Mouse (Mus musculus) ES-Bruce4 (cell line): ENCODE data around the gene Rnf167. TPM values are rescaled to one million over a fixed set of nuclear protein-coding genes. Genes with fewer than 3 reads are reported as not detected.
A peak's percentile ranks its signal among the peaks of the same experiment; 100 is the strongest.

Experiments
- H3K27ac ChIP-seq: 2 replicates; pipeline ENCODE4 v1.5.1; 2012; ENCODE audit warnings: low read length, inconsistent platforms; ENCODE audit not compliant: insufficient read depth
- H3K27me3 ChIP-seq: 2 replicates; pipeline ENCODE4 v1.6.1; 2012; ENCODE audit warnings: mild to moderate bottlenecking, low read length, inconsistent platforms; ENCODE audit not compliant: control insufficient read depth, poor library complexity, insufficient read depth, severe bottlenecking
- H3K36me3 ChIP-seq: 2 replicates; pipeline ENCODE4 v1.6.1; 2012; ENCODE audit warnings: inconsistent platforms, mild to moderate bottlenecking, low read length, moderate library complexity; ENCODE audit not compliant: control insufficient read depth, poor library complexity, insufficient read depth, severe bottlenecking
- H3K4me1 ChIP-seq: one replicate; pipeline ENCODE4 v1.8.1; 2011; ENCODE audit warnings: low read length; ENCODE audit not compliant: control insufficient read depth, insufficient read depth
- H3K4me3 ChIP-seq: 2 replicates; pipeline ENCODE4 v1.5.1; 2011; ENCODE audit warnings: low read depth, mild to moderate bottlenecking, low read length
- H3K9ac ChIP-seq: 2 replicates; pipeline ENCODE4 v1.6.1; 2012; ENCODE audit warnings: low read depth, mild to moderate bottlenecking, inconsistent platforms; ENCODE audit not compliant: poor library complexity, severe bottlenecking
- H3K9me3 ChIP-seq: replicated peaks from 2 replicates; pipeline ENCODE4 v1.6.1; 2012; ENCODE audit warnings: mild to moderate bottlenecking, low read length, inconsistent platforms; ENCODE audit not compliant: control insufficient read depth, poor library complexity, insufficient read depth, severe bottlenecking
- CTCF ChIP-seq: IDR thresholded peaks from one replicate; pipeline ENCODE4 v1.8.1; 2011; ENCODE audit warnings: low read depth, low read length
- EP300 ChIP-seq: IDR thresholded peaks from 2 replicates; pipeline ENCODE4 v1.6.1; 2011; ENCODE audit warnings: low read depth, low read length; ENCODE audit not compliant: insufficient read depth
- POLR2A ChIP-seq: IDR thresholded peaks from one replicate; pipeline ENCODE4 v1.8.1; 2011; ENCODE audit warnings: low read length; ENCODE audit not compliant: insufficient read depth
- polyA plus RNA-seq: library from polyadenylated mRNA; stranded (reverse); fragments of >200 nt; gene quantifications from 2 replicates; pipeline ENCODE4 v1.2.4, GENCODE M21; 2011; ENCODE audit warnings: low read depth; ENCODE audit not compliant: missing spikeins, insufficient read depth, insufficient read length

Rnf167 gene
- polyA plus RNA-seq, 1 experiment, result 55.2 TPM

GRCm38 (mm10) chr11:70681897-70682581 lies 35.0 kb downstream of the Rnf167 start:
- H3K36me3 ChIP-seq, result no peaks in the 10 kb centered on the region
- peak overlapping the region; percentile 40 for H3K27ac ChIP-seq
- no peaks in the 10 kb centered on the region for H3K27me3 ChIP-seq
- no peaks in the 10 kb centered on the region for H3K9me3 ChIP-seq
- 0 out of 2 replicates have a peak overlapping the region, but pooled peaks have one; percentile 48 for H3K9ac ChIP-seq
- peak; percentile 26 for TF ChIP-seq CTCF
- 0 out of 2 replicates have a peak, but pooled peaks have one; percentile 19 for TF ChIP-seq EP300
- TF ChIP-seq POLR2A, result no peak
- peaks cover 6% of the 10 kb centered on the region for H3K4me1 ChIP-seq
- peak overlapping the region; percentile 30 for H3K4me3 ChIP-seq

DNA sequence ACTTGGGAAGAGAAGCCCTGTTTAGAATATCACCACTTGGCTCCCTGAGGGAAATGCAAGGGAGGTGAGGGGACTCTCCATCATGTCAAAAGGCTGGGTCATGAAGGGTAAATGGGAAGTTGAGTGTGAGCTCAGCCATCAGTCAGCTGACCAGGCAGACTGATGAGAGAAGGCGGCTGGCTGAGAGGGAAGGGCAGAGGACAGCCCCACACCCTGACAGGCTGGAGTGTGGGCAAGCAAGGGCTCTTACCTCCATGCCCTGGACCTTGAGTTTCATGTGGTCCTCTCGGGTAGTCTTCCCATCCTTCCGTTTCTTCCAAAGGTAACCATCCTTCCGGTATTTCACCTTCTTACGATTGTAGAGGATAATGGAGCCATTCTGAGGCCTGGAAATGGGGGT lies 36.6 kb downstream of the Rnf167 start:
- Histone ChIP-seq H3K9ac (no peak overlapping the region), H3K36me3 (no peaks in the 10 kb centered on the region), H3K4me1 (peaks cover 6% of the 10 kb centered on the region), H3K4me3 (no peak overlapping the region), H3K27me3 (no peaks in the 10 kb centered on the region), H3K9me3 (no peaks in the 10 kb centered on the region), H3K27ac (no peak overlapping the region)
- TF ChIP-seq CTCF, result no peak
- TF ChIP-seq EP300, result no peak
- TF ChIP-seq POLR2A, result no peak

- Histone ChIP-seq H3K9me3 (no peaks in the 10 kb centered on the region), H3K9ac (peak overlapping the region; percentile 67), H3K4me1 (peaks cover 4% of the 10 kb centered on the region), H3K27me3 (no peaks in the 10 kb centered on the region), H3K27ac (no peak overlapping the region), H3K36me3 (no peaks in the 10 kb centered on the region), H3K4me3 (peak overlapping the region; percentile 90)
- TF ChIP-seq POLR2A, result no peak
- no peak for TF ChIP-seq CTCF
These were observed 40.0 kb downstream of the Rnf167 start for GRCm38 (mm10) chr11:70686901-70687566.

DNA sequence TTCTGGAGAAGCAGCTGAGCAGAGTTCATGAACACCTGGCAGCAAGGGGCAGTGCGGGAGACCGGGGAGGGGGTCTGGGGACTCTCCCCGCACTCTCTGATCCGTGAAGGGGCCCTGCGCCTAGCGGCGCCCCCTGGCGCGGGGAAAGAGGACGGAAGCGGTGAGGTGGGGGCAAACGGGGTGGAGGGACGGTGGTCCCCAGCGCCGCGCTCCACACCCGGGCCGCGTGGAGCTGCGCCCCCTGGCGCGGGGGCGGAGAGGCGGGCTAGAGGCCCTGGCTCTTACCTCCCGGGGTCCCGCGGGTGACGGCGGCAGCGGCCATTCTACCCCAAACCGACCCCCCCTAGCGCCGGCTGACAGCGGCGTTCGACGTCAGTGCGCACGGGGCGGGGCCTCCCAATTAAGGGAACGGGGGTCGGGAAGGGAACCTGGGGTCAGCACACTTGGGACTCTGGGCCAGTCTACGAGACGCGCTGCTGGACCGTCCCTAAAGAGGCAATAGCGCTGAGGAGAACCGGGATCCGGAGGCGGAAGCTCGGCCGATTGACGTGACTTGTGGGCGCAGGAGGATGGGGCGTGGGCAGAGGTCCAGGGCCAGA lies 40.7 kb downstream of the Rnf167 start, which contains the start of gene Camta2:
Gene Camta2 (minus strand): TSS at position 505 of the 599 bp plus-strand sequence.
- no peaks in the 10 kb centered on the region for H3K9me3 ChIP-seq
- TF ChIP-seq POLR2A (peak; percentile 32), CTCF (peak; percentile 33), EP300 (no peak)
- peak within 1 kb of the TSS; percentile 67 for H3K9ac ChIP-seq
- no peak within 1 kb of the TSS for H3K27ac ChIP-seq
- peaks cover 2% of the 10 kb centered on the region for H3K4me1 ChIP-seq
- no peaks in the 10 kb centered on the region for H3K36me3 ChIP-seq
- no peaks in the 10 kb centered on the region for H3K27me3 ChIP-seq
- H3K4me3 ChIP-seq, result peak within 1 kb of the TSS; percentile 90

DNA sequence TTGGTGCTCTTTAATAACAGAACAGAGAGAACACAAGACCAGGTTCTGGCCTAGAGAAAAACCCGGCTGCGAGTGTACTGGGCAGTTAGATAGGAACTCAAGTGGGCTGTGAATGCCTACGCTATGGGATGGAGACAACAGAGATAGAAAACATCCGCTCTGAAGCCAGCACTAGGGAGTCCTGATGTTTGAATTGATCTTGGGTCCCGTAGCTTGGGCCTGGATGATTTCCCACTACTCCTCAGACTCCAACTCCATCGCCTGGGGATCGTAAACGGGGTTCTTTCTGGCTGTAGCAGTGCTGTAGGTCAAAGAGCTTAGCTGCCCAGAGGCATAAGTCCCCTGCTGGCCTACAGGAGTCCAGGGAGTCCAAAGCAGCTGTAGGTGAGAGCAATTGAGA lies 41.3 kb downstream of the Rnf167 start:
- peak overlapping the region; percentile 90 for H3K4me3 ChIP-seq
- no peaks in the 10 kb centered on the region for H3K36me3 ChIP-seq
- H3K9me3 ChIP-seq, result no peaks in the 10 kb centered on the region
- peak overlapping the region; percentile 67 for H3K9ac ChIP-seq
- H3K27ac ChIP-seq, result no peak overlapping the region
- H3K27me3 ChIP-seq, result no peaks in the 10 kb centered on the region
- TF ChIP-seq EP300 (no peak), POLR2A (no peak), CTCF (no peak)
- H3K4me1 ChIP-seq, result no peaks in the 10 kb centered on the region
